Comparison of ENCODE assay signal across 8 mouse cellular contexts in genomic region chr10:37136981-37137518, GRCm38 (mm10). TPM values are rescaled to one million over a fixed set of nuclear protein-coding genes. Genes with fewer than 3 reads are reported as not detected.
DNase-seq lines count a peak whose midpoint lies in the region; ATAC-seq lines count a peak whose summit lies in the region.

No protein-coding gene starts in this region.

- H3K4me2 ChIP-seq in heart, embryonic 14.5 days (ENCODE audit: low read length), result peak overlapping the region; percentile 85
- H3K4me2 ChIP-seq in liver, embryonic 12.5 days, result peak overlapping the region; percentile 91

- H3K27me3 ChIP-seq in heart, embryonic 14.5 days (ENCODE audit: control insufficient read depth, insufficient read depth, low read length), result no peaks in the 10 kb centered on the region
- peaks cover 64% of the 10 kb centered on the region for H3K27me3 ChIP-seq in liver, embryonic 12.5 days (replicated peaks)
- no peaks in the 10 kb centered on the region for H3K27me3 ChIP-seq in splenic B cell, adult 2 months (ENCODE audit: control insufficient read depth, insufficient read depth, low read length, poor library complexity, severe bottlenecking)

- H3K9ac ChIP-seq in heart, embryonic 14.5 days (ENCODE audit: low read length), result peak overlapping the region; percentile 97
- peak overlapping the region; percentile 82 for H3K9ac ChIP-seq in liver, embryonic 12.5 days

- no peaks in the 10 kb centered on the region for H3K4me1 ChIP-seq in brown adipose tissue, adult 24 weeks (ENCODE audit: control insufficient read depth, insufficient read depth, insufficient read length, low read length)
- 0 out of 4 replicates have a peak, but pooled peaks cover 0 to 9% of the 10 kb centered on the region in 2 experiments for H3K4me1 ChIP-seq in heart, embryonic 14.5 days (ENCODE audit: control insufficient read depth in 2 of 2, insufficient read depth in 2 of 2, low read length in 2 of 2)
- peaks cover 46% of the 10 kb centered on the region for H3K4me1 ChIP-seq in liver, embryonic 12.5 days

- WGBS in heart, embryonic 14.5 days, result under 1% methylated on average over 32 of the region's 49 CpGs
- under 1% methylated on average over 49 of the region's 49 CpGs for WGBS in liver, embryonic 12.5 days (ENCODE audit: insufficient replicate concordance)

- peak; percentile 61 for ATAC-seq in CD4-positive, CD25-positive, alpha-beta regulatory T cell, adult 4 months
- ATAC-seq in erythroid progenitor cell, adult 5-6 weeks (replicated peaks; ENCODE audit: low FRiP score, poor library complexity, severe bottlenecking), result peak; percentile 60
- ATAC-seq in heart, embryonic 14.5 days (ENCODE audit: insufficient number of reproducible peaks, insufficient read depth, low FRiP score, low read depth), result peak; percentile 80
- peak; percentile 78 for ATAC-seq in liver, embryonic 12.5 days

- DNase-seq in kidney, postnatal 14 days, result peak; percentile 94
- peak; percentile 93 for DNase-seq in naive thymus-derived CD4-positive, alpha-beta T cell, adult 2 months (ENCODE audit: low read depth)
- DNase-seq in splenic B cell, adult 2 months (ENCODE audit: low read depth, low spot score), result peak; percentile 95

- peaks cover 36% of the 10 kb centered on the region for H3K36me3 ChIP-seq in heart, embryonic 14.5 days (ENCODE audit: control insufficient read depth, insufficient read depth, low read length)
- peaks cover 7% of the 10 kb centered on the region for H3K36me3 ChIP-seq in liver, embryonic 12.5 days
- H3K36me3 ChIP-seq in splenic B cell, adult 2 months (ENCODE audit: control insufficient read depth, insufficient read depth, low read length, poor library complexity, severe bottlenecking), result no peaks in the 10 kb centered on the region

- H3K27ac ChIP-seq in brown adipose tissue, adult 24 weeks (replicated peaks; ENCODE audit: low read depth, low read length), result peak overlapping the region; percentile 97
- peak overlapping the region; percentile 93 to 96 for H3K27ac ChIP-seq in heart, embryonic 14.5 days (replicated peaks in 1 of 2; ENCODE audit: control insufficient read depth in 1 of 2, insufficient read depth in 1 of 2, low read depth in 2 of 2, low read length in 2 of 2)
- peak overlapping the region; percentile 84 for H3K27ac ChIP-seq in liver, embryonic 12.5 days

- peak overlapping the region; percentile 94 for H3K4me3 ChIP-seq in brown adipose tissue, adult 24 weeks (ENCODE audit: insufficient read depth, low read depth, low read length)
- peak overlapping the region; percentile 65 to 76 for H3K4me3 ChIP-seq in heart, embryonic 14.5 days (ENCODE audit: control insufficient read depth in 1 of 2, insufficient read depth in 1 of 2, low read depth in 1 of 2, low read length in 2 of 2)
- peak overlapping the region; percentile 68 for H3K4me3 ChIP-seq in liver, embryonic 12.5 days

- no peaks in the 10 kb centered on the region for H3K9me3 ChIP-seq in heart, embryonic 14.5 days (ENCODE audit: control insufficient read depth, low read length)
- H3K9me3 ChIP-seq in liver, embryonic 12.5 days (replicated peaks), result no peaks in the 10 kb centered on the region

RNA-seq across cellular contexts. Expression of gene Marcks, which starts 1.7 kb away (rescaled TPM):
- 1 to 10 TPM in 1 of 2 experiments, under 1 TPM in 1; 0.54 to 1.1 TPM for polyA plus RNA-seq in CD4-positive, CD25-positive, alpha-beta regulatory T cell, adult 4 months (2017; shearing (Covaris generic))
- polyA plus RNA-seq in brown adipose tissue, adult 24 weeks (2012; ENCODE audit: insufficient read depth, insufficient read length, missing spikeins), result 39.9 and 44.6 TPM in 2 replicates
- 13.0 and 18.9 TPM in 2 replicates for total RNA-seq in erythroid progenitor cell, adult 5-6 weeks (2015; ENCODE audit: low replicate concordance)
- total RNA-seq in erythroid progenitor cell, adult 5-6 weeks (2017; ENCODE audit: low replicate concordance), result 14.0 and 17.3 TPM in 2 replicates
- 92.2 and 96.5 TPM in 2 replicates for polyA plus RNA-seq in heart, embryonic 14.5 days (2014; fragmentation: Nextera tagmentation; extraction: Ambion mirVana)
- polyA plus RNA-seq in liver, embryonic 12.5 days (2016; fragmentation: Nextera tagmentation; extraction: Ambion mirVana), result 34.9 and 37.0 TPM in 2 replicates

Comparison
In these comparisons a context has a peak if more than half of its experiments do, and no peak if none do; other contexts are left out.
1. Peak in every context shown above with its lines: DNase-seq, ATAC-seq, H3K4me3 ChIP-seq and H3K27ac ChIP-seq.
2. RNA of gene Marcks, which starts 1.7 kb away (polyA plus RNA-seq): 92.2 to 96.5 TPM in heart, embryonic 14.5 days, 39.9 to 44.6 TPM in brown adipose tissue, adult 24 weeks and 34.9 to 37.0 TPM in liver, embryonic 12.5 days; 0.54 to 1.1 TPM in CD4-positive, CD25-positive, alpha-beta regulatory T cell, adult 4 months; every median in the first group is over 10 times any median in the second.